In genomic region chr12:84733366-84733765, GRCm38 (mm10) we compare ENCODE assay signal across 28 mouse cellular contexts. TPM values are rescaled to one million over a fixed set of nuclear protein-coding genes. Genes with fewer than 3 reads are reported as not detected.
DNase-seq lines count a peak whose midpoint lies in the region; ATAC-seq and TF ChIP-seq lines count a peak whose summit lies in the region.
"Had no signal": no experiment of that assay in that cellular context is flagged by ENCODE, and none has a peak within 500 bp of the region (broad histone marks: within the 10 kb centered on the region; RNA-seq: fewer than 3 reads in every experiment).

No protein-coding gene starts in this region.

- no peak for ATAC-seq in cerebellum, adult (ENCODE audit: insufficient number of reproducible peaks, low FRiP score, low TSS enrichment)
- ATAC-seq: activated CD4-positive, CD25-positive, alpha-beta regulatory T cell, adult 4 months; CD4-positive, CD25-positive, alpha-beta regulatory T cell, adult 4 months; forebrain, embryonic 14.5 days; forebrain, embryonic 16.5 days; Patski had no signal

- no peak overlapping the region for H3K4me3 ChIP-seq in gastrocnemius, adult 2 months
- H3K4me3 ChIP-seq: embryonic facial prominence, embryonic 13.5 days; embryonic facial prominence, embryonic 15.5 days; erythroblast, embryonic 14.5 days; forebrain, embryonic 10.5 days; forebrain, embryonic 12.5 days had no signal

- intact Hi-C loops in gastrocnemius, adult 2 months (cut with DNase I), result no loop called here

- DNase-seq in cerebellum, postnatal 10 days, result peak; percentile 48 to 61
- no peak for DNase-seq in cerebellum, adult 8-10 months
- peak; percentile 32 to 34 for DNase-seq in cerebellum, postnatal 25 days
- peak; percentile 47 for DNase-seq in gastrocnemius, adult 2 months
- DNase-seq in gastrocnemius, postnatal 4 days (ENCODE audit: low spot score in 2 of 2), result no peak
- peak; percentile 40 for DNase-seq in brain, adult 2 months (ENCODE audit: low read depth, low spot score)
- DNase-seq: adrenal gland, adult 8-10 months; adrenal gland, postnatal 14 days; adrenal gland, postnatal 36 days; B cell, adult 2 months; cerebellum, adult 11-12 months; cerebellum, adult 9-10 months; cerebellum, postnatal 36 days; embryo, embryonic 11 days had no signal

- TF ChIP-seq CTCF in gastrocnemius, adult 2 months (IDR thresholded peaks at IDR 0.05), result no peak

- peak overlapping the region; percentile 61 for H3K27ac ChIP-seq in gastrocnemius, adult 2 months
- H3K27ac ChIP-seq: embryonic facial prominence, embryonic 13.5 days; embryonic facial prominence, embryonic 15.5 days; forebrain, embryonic 10.5 days; forebrain, embryonic 12.5 days had no signal

RNA-seq across cellular contexts. Expression of gene Syndig1l, which starts 34.7 kb away (rescaled TPM):
- total RNA-seq in gastrocnemius, adult 2 months (2021), result not detected
- not detected for total RNA-seq in gastrocnemius, postnatal 4 days (2021)
- total RNA-seq: adrenal gland, adult 18-20 months; adrenal gland, adult 8-10 months; adrenal gland, postnatal 14 days; adrenal gland, postnatal 36 days; CH12.LX; common myeloid progenitor, adult 5-6 weeks had no signal

RNA-seq across cellular contexts. Expression of gene Npc2, which starts 39.6 kb away (rescaled TPM):
- total RNA-seq in gastrocnemius, adult 2 months (2021), result 10 to 100 TPM; 13.2 to 18.0 TPM
- 10 to 100 TPM; 40.4 to 44.1 TPM for total RNA-seq in gastrocnemius, postnatal 4 days (2021)

RNA-seq across cellular contexts. Expression of gene Isca2, which starts 39.7 kb away (rescaled TPM):
- total RNA-seq in gastrocnemius, adult 2 months (2021), result 10 to 100 TPM; 39.3 to 53.3 TPM
- total RNA-seq in gastrocnemius, postnatal 4 days (2021), result 10 to 100 TPM; 43.8 to 46.5 TPM

Comparison
In these comparisons a context has a peak if more than half of its experiments do, and no peak if none do; other contexts are left out.
1. DNase-seq: peak in cerebellum, postnatal 10 days (2 of 2), cerebellum, postnatal 25 days (2 of 2), gastrocnemius, adult 2 months (single experiment) and brain, adult 2 months (single experiment); none in cerebellum, adult 8-10 months (single experiment) and gastrocnemius, postnatal 4 days (0 of 2).